Mouse (Mus musculus) urinary bladder, adult 2 months (tissue): ENCODE measurements around the gene Timp3. TPM values are rescaled to one million over a fixed set of nuclear protein-coding genes. Genes with fewer than 3 reads are reported as not detected.
A peak's percentile ranks its signal among the peaks of the same experiment; 100 is the strongest.

Source experiments
- DNase-seq: peaks from one replicate; pipeline ENCODE4 v3.0.0; 2022; ENCODE audit warnings: low spot score
- polyA plus RNA-seq: library from polyadenylated mRNA; depleted of rRNA; stranded (reverse); fragments of >200 nt; gene quantifications from 2 replicates; pipeline ENCODE4 v1.2.3, GENCODE M21; 2012

Gene Timp3
- polyA plus RNA-seq, 1 experiment: 182 TPM

DNA sequence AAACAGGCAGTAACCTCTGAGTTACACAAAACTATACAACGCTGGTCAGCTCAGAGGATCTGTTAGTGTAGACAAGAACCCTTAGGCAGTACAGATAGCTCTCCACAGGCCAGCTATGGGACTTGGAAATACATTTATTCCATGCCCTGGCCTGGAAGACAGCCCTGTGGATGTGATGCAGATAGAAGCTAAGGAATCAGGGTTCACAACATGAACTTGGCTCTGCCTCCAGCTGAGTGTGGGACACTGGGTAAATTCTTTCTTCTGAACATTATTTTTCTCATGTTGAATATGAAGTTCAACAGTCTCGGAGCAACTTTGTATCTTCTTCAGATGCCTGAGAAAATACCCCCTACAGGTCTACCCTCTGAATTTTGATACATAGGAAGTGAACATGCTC lies 2.9 kb upstream of the Timp3 start:
- DNase-seq: no peak

DNA sequence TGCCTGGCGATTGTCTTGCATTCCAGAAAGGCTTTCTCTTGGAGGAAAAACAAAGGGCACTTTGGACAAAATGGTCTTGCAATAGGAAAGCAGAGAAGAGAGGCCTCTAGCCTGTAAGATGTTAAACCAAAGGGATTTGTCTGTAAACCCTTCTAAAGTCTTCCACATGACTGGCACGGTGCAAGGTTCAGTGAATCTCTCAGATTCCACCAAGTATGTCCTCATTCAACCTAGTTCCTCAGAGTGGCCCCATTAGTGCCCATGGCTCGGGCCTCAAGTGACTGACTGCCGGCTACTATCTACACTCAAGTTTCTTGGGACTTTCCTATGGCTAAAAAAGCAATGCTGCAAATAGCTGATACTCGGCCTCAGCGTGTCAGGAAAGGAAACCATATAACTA lies 1.8 kb upstream of the Timp3 start:
- no peak for DNase-seq

DNA sequence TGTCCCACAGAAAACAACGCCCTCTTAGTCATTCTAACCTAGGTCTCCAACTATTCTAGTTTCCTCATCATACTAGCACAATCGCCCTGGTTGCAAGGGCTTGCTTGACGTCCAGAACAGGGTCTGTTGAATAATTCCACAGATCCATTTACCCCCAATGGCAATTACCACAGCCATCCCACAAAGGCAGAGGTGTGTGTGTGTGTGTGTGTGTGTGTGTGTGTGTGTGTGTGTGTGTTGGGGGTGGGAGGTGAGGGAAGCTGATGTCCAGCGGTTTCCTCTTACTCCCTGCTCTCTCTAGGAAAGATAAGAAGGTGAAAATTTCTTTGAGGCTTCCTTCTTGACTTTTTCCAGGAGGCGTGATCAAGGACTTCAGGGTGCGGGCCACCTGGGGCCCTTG lies 377 bp upstream of the Timp3 start:
- DNase-seq: no peak

DNA sequence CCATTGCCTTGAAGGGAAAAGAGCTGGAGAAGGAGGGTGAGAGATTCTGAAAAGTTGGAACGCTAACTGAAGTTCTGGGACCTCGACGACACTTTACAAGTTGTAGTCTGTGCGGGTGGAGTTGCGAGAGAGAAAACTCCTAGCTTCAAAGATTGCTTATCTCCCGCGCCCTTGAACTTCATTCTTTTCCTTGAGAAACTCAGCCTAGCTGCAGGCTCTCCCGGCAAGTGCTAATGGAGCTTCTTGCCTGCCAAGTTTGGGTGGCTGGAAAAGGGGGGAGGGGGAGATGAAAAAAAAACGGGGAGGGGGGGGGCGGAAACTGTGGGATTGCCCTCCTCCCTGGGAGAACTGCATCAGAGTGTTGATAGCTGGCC lies 932 bp downstream of the Timp3 start:
- DNase-seq: no peak

DNA sequence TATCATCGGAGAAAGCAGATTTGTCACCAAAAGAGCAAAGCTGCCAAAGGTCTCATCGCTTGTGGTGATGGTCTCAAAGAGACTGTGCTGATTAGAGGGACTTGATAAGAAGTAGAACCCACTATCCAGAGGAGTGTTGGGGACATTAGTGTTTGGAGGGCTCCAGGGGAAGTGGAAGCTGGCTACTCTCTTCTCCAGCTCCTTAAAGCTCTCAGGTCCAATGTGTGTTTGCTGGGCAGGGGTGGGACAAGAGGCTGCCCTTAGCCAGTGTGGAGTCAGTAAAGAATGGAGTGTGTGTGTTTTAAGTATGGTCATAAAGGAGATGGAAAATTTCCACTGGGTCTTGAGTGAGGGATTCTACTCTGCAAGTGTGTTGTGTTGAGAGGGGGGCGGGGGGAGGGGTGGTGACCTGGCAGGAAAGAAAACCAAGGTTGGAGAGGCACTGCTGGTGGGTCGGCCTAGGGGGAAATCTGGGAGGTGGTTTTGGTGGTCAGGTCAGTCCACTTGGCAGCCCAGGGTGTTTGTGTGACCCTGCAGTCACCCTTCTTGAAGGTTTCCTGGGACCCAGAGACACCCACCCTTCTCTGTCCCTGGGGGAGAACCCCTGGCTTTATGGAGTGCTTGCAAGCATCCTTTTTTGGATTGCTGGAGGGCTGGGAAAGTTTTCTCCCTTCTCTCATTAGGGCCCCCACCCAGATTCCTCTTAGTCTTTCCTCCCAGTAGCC lies 1.6 kb downstream of the Timp3 start:
- no peak for DNase-seq

DNA sequence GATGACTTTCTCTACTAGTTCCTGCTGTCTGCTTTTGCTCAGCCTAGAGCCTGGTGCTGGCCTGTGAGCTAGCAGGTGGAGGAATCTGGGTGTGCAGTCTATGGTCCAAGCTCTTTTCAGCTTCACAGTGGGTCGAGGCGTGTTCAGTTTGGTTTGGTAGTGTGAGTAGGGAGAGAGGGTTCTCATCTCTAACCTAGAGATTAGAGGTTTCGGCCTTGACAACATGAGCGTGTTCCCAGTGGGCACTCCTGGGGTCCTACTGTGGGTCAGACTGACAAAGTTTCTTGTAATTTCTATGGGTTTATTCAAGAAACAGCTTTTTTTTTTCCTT lies 2.1 kb downstream of the Timp3 start:
- no peak for DNase-seq

DNA sequence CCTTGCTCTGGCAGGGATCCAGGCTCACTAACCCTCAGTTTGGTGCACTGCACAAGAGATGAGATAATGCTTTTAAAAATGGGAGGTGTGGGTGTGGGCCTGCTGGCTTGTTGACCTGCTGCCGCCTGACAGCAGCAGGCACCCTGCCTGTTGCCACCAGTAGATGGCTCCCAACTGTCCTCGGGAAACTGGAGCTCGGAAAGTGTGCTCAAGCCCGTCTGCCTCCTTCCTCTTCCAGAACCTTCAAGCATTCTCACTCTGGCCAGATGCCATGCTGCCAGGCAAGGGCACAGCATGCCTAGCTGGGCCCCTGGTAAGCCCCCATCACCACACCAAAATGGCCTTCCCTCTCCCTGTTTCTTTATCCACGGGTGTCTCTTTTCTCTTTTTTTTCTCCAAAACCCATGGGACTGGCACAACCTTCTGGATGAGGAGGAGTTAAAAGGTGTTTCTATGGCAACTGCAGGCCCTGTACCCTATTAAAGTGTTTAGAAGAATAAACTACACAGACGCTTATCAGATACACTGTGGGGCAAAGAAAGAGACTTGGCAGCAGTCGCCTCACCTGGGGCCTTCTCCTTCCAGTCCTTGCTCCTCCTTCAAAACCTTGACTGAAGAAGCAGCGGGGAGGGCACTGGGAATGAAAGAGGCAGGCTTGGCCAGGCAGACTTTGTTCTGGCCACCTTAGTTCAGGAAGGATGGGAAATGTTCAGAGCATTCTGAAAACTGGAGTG lies 2.8 kb downstream of the Timp3 start:
- peak; percentile 52 for DNase-seq

DNA sequence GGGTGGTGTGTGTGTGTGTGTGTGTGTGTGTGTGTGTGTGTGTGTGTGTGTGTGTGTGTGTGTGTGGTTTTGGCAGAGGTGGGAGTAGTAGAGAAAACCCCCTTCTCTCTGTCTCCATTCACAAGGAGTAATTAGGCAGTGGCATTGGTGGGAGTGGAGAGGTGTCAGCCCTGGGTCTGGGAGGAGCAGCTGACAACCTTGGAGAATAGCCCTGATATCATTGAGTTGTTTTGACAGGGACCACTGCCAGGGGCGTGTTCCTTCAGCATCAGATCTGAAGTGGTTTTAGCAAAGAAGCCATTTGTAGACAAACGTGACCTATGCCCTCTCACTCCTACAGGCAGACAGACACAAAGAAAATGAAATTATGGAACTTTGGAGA lies 3.3 kb downstream of the Timp3 start:
- DNase-seq: no peak

DNA sequence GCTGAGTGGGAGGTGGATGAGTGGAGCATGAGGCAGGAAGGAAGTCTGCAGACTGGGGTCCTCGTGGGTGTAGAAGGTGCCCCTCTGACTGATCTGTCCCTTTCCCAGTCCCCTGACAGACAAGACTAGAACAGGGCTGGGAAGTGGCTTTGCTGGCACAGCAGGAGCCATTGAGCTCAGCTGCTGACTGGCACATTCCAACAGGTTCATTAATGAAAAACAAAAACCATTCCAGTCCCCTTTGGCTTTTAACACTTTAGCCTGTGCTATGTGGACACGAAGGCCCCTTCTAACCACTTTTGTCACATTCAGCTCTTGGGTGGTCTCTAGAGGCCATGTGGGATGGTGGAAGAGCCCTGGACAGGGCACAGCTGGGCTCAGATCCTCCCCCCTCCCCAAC lies 4.4 kb downstream of the Timp3 start:
- no peak for DNase-seq

DNA sequence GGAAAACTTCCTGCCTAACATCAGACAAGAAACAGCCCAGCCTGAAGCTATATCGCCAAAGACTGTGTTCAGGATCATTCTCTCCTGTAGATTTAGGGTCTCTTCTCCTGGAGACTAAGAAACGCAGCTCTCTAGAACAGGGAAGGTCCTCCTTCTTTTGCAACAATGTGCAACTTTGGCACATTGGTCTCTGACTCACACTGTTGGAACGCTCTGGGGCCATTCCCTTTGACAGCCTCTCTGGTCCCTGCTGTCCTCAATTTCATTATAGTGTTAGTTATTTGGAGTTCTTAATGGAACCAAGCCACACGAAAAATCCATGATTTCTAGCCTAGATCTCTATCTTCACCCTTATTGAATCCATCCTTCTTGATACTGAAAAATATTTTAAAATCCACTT lies 7.1 kb downstream of the Timp3 start:
- DNase-seq: no peak

DNA sequence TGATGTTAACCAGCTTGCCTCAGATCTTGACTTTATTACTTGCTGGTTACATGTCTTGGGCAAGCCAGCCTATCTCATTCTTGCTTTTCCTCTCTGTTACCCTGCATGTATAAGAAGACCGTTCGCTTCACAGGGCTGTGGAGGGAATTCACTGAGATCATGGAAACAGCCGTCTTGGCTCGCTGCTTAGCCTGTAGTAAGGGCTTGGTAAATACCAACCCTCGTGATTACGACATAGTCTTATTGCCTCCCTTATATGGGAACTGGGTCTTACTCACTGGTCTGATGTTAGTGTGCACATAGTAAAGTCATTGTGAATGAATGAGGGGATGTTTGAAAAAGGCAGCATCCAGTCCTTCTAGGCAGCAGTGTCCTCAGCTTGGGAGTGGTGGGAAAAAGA lies 10.4 kb downstream of the Timp3 start:
- no peak for DNase-seq

DNA sequence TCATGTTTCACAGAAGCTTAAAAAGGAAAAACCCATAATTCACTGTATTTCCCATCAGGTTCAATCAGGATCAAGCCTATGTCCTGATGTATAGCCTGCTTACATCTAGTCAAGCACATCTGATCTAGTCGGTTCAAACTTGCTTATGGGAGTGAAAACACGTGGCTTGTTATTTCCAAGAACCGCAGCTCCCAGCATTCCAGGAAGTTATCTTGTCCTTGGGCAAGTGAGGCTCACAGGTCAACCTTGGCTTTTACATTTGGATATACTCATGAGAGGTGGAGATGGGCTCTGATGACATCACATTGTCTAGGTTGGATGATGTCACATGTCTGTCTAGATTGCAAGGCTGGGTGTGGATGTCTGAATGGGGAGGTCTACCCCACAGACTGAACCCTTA lies 12.8 kb downstream of the Timp3 start:
- no peak for DNase-seq

DNA sequence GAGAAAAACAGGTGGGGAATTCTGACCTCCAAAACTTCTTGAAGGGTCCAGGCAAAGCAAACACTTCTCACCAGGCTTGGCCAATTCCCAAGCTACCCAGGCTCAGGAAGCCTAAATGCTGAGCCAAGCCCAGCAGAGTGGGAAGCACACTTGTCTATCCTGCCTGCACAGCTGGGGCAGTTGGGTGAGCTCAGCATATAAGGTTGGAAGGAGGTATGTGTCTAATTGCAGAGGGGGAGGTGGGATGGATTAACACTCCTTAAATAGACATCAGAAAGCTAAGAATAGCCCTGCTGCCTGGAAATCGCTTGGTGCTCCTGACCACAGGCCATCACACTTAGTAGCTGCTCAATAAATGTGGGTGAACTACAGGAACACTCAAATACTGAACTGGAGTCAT lies 13.3 kb downstream of the Timp3 start:
- DNase-seq: no peak

DNA sequence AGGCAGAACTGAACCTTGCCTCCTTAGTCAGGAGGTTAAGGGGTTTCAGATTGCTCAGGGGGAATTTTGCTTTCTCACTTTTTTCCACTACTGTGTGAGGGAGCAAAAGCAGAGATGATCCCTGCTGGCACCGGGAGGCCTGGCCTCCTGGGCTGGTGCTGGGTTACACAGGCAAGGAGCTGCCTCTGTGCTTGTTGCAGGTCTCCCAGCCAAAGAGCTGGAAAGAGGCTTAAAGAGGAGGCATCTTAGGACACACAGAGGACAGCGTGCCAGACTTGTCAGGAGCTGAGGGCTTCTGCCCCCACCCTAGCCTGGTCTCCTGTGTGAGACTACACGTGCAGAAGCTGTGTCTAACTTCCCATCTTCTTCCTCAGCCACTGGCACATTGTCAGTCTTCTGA lies 15.3 kb downstream of the Timp3 start:
- DNase-seq: no peak

DNA sequence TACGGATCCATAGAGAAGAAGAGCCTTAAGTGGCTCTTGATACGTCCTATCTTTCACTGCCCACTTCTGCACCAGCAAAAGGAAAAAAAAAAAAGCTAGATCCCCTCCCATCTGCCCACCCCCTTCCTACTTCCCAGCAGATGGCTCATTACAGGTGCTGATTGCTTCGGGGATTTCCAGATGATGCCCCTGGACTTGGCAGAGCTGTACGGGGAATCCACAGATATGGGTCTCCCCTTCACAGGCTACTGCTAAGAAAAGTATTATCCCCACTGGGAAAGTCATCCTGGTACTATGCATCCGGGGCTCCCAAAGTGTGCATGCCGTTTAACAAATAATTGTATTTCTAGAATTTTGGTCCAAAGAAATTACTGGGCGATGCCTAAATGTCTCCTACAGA lies 17.5 kb downstream of the Timp3 start:
- DNase-seq: no peak

DNA sequence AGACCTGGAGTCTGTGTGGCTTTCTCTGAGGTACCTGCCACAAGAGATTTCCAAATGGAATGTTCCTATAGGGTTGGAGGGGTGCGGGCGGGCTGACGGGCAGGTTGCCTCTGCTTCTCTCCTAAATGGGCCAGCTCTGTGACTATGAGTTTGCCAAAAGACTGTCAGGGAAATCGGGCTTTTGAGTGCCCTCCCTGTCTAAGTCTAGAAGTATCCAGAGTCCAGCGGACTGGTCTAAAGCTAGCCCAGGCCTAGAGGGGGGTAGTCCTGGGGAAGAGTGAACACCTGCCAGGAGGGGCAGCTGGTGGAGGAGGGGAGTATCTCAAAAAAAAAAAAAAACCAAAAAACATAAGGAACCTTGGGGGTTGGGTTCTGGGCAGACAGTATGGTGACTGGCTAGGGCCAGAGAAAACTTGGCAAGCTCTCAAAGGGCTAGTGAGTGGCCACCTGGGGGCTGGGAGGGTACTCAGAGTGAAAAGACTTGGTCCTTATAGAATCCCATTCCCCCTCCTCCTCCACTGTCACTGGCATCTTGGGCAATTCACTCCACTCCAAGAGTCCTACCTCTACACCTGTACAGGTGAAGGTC lies 18.5 kb downstream of the Timp3 start:
- no peak for DNase-seq

DNA sequence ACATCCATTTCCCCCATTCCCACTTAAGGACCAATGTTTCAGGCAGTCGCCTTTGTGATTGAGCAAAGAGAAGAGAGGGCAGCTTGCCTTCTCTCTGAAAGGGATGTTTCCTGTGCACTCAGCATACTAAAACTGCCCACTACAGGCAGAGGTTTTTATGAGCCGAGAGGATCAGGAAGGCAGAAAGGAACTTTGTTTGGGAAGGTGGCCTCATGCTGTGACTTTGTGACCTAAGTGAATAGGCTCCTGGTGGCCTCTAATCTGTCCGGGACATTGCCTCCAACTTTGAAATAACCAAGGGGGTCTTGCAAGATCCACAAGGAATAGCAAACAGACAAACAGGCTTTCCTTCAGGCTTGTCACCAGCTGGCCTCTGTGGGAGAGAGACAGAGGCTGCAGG lies 19.4 kb downstream of the Timp3 start:
- no peak for DNase-seq

DNA sequence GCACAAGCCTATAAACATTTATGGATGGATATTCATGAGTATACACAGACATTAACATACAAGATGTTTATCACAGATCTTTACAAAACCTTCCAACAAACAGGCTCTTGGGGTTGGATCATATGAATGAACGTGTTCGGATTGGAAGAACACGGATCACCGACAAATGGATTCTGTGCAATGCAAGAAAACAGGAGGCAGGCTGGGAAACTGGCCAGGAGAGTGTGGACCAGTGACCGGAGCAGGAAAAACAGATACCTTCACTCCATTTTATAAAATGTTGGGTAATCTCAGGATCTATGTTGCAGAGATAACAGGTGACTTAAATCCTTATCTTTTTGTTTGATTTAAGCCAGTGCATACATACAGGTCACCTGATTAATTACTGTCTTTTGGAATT lies 20.0 kb downstream of the Timp3 start:
- no peak for DNase-seq

DNA sequence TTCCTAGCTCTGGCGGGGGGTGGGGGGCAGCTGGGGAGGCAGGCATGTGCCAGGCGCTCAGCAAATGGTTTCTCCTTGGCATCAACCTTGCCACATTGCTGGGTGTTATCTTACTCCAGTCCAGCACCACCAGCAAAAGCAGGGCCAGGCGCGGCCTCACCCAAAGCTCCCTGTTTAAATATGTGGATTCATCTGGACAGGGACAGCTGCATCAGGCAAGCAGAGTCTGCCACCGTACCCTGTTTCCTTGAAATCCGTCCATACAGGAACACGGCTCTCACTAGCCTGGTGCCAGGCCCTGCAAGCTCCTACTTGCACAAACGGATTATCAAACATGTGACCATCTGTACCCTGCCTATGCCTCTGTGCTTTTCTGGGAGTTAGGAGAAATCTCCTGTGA lies 21.0 kb downstream of the Timp3 start:
- no peak for DNase-seq

DNA sequence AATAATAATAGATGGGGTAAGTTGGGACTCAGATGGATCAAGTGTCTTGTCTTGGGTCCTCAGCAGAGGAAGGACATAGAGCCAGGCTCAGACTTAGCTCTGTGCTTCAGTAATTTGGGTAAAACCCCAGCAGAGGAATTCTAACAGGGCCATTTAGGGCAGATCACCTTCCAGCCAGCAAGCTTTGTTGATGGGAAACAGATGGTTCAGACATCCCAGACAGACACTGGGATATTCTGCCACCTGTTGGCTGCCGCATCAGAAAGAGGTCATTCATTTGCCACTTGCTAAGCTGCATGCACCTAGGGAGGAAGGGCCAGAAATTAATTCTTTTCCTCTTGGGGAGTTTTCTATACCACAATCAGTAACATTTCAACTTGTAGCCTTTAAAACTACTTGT lies 21.8 kb downstream of the Timp3 start:
- no peak for DNase-seq

DNA sequence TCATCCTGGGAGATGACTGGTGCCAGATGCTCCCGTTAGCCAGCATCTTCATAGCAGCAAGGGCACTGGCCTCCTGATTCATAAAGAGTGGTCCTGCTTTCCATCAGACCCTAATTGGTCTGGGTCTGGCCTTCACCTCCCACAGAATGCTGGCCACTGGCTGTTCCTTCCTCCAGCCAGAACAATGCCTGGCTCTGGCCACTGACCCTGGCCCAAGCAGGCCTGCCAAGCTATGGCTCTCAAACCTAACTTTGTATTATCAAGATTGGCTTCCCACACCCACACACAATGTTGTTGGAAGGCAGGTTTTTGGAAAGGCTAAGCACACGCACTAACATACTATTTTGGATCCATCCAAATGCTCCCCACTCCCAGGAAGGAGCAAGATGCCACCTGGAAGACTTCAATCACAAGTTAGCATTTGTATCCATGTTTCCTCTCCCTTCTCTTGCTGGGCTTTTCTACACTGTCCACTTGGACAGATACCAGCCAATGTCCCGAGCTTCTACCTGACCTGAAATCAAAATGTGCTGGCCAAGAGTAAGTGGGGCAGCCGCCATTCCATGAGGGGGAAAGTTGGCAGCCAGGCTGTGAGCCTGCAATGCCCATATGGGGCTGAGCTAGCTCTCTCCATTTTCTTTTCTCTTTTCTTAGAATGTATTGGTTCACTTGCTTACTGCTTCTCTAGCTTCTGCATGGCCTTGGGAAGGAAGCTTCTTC lies 23.3 kb downstream of the Timp3 start:
- DNase-seq: no peak

DNA sequence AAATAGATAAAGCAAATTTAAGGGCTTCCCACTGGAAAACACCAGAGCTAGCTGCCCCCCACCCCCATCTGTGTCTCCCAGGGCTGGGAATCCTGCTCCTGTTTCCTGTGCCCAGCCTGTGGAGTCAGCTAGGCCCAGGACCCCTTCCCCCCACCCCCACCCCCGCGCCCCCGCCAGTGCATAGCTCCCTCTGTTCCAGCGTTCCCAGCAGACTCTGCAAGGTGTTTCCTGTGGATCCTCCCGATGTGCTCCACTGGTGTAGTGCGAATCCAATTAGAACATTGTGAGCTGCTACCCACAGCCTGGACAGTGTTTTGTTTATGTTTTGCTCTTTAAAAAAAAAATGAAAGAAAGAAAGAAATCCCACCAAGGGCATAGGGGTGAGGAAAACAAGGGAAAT lies 25.1 kb downstream of the Timp3 start:
- DNase-seq: no peak

DNA sequence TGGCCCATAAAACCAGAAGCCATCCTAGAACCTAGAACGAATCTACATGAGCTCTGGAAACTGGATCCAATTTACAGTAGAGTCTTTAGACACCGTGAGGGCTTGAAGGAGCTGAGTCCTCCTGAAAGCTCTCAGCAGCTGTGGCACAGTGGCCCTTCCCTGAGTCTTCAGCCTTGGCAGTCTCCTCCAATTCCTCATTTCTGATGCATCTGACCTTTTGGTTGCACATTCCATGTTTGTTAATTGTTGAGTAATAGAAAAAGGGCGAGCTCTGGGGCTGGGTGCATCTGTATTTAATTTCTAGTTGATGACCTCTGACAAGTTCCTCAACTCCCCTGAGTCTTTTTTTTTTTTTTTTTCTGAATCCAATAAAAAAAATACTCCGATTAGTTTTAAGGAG lies 28.0 kb downstream of the Timp3 start:
- no peak for DNase-seq
